Mouse (Mus musculus): ENCODE data around the gene Cd163l1. TPM values are rescaled to one million over a fixed set of nuclear protein-coding genes. Genes with fewer than 3 reads are reported as not detected.

The Cd163l1 gene
- total RNA-seq (2023), result not detected

DNA sequence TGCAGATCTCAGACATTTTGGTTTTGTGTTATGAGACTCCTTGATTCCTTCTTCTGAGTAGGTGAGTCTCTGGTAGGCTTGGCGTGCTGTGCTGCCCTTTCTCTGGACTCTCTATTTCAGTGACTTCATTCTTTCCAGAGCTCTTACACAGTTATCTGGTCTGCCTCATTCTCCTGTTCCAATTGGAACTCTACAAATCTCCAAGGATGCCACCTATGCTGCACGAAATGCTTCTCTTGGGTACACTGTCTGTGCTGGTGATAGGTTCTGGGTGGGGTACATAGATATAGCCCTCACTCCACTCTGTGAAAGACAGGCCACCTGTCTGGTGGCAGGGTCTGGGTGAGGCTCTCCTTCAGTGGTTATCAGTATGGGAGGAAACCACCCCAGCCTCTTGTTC, at the start of gene Cd163l1:
TSS of gene Cd163l1 (plus strand) at position 301 of the 400 bp plus-strand sequence.

DNA sequence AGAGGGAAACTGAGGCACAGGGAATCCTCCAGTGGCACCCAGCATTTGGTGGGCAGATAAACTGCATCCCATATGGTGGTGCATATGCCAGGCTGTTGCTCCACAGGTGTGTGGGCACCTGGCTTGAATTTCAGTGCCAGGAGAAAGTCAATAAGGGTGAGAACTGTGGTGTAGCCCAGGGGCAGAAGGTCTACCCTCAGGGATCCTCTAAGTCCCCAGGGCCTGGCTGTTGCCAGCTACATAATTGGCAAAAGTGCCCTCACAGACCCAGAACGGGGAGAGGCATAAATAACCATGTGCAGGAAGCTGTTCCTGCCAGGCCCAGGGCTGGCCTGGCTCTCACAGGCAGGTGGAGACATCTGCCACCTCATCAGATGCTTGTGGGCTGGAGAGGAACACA, 45.1 kb upstream of the Cd163l1 start, which contains the start of gene Olfr523:
TSS of gene Olfr523 (plus strand) at position 282 of the 400 bp plus-strand sequence.

DNA sequence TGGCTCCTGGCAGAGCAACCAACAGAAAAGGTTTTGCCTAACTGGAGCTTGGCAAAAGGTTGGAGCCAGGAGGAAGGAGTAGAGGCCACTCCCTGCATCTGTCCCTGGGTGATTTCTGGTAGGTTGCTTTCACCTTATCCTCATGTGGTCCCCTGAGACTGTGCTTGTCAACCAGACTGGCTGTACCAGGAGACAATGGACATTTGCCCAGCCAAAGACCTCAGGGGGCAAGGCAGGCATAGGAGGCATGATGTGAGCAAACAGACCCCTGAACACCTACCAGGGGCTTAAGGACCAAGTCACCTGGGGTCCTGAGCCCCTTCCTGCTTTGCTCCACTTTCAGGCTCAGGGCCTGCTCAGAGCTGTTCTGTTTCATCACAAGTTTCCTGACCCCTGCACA, 12.2 kb upstream of the Cd163l1 start, which contains the start of gene Olfr524:
TSS of gene Olfr524 (minus strand) at position 101 of the 400 bp plus-strand sequence.

GRCm38 (mm10) chr7:140247216-140247615, 29.1 kb downstream of the Cd163l1 start, which contains the start of gene 5830411N06Rik:
5830411N06Rik (plus strand) TSS chr7:140247284.

Other genes with a start within 250 kb of the Cd163l1 start
- gene 6430531B16Rik, start 239.5 kb upstream of the Cd163l1 start, total RNA-seq (2023), result 1 to 10 TPM; 5.6 to 7.0 TPM
- gene Adam8, start 225.7 kb upstream of the Cd163l1 start, total RNA-seq (2023), result 100 to 1,000 TPM; 883 to 884 TPM
- gene Zfp511, start 181.9 kb upstream of the Cd163l1 start, total RNA-seq (2023), result 10 to 100 TPM; 15.7 to 17.0 TPM
- 10 to 100 TPM; 23.3 to 28.3 TPM for gene Tubgcp2, start 181.6 kb upstream of the Cd163l1 start, total RNA-seq (2023)
- not detected for gene Msx3, start 169.2 kb upstream of the Cd163l1 start, total RNA-seq (2023)
- not detected for gene Caly, start 135.7 kb upstream of the Cd163l1 start, total RNA-seq (2023)
- not detected for gene Prap1, start 124.9 kb upstream of the Cd163l1 start, total RNA-seq (2023)
- gene Fuom, start 115.8 kb upstream of the Cd163l1 start, total RNA-seq (2023), result 1 to 10 TPM; 5.9 to 8.1 TPM
- gene Paox, start 102.5 kb upstream of the Cd163l1 start, total RNA-seq (2023), result 10 to 100 TPM in 1 of 2 experiments, 1 to 10 TPM in 1; 7.2 to 13.3 TPM
- gene Echs1, start 101.8 kb upstream of the Cd163l1 start, total RNA-seq (2023), result 10 to 100 TPM; 29.6 to 38.5 TPM
- gene Mtg1, start 80.7 kb upstream of the Cd163l1 start, total RNA-seq (2023), result 1 to 10 TPM; 5.6 to 6.4 TPM
- gene Sprn, start 63.4 kb upstream of the Cd163l1 start, total RNA-seq (2023), result not detected
- gene Olfr522, start 53.5 kb upstream of the Cd163l1 start, total RNA-seq (2023), result not detected
- not detected for gene Olfr523, start 45.0 kb upstream of the Cd163l1 start, total RNA-seq (2023)
- not detected for gene Olfr524, start 12.3 kb upstream of the Cd163l1 start, total RNA-seq (2023)
- under 1 TPM in 1 of 2 experiments, not detected in 1; 0.11 TPM for gene 5830411N06Rik, start 29.0 kb downstream of the Cd163l1 start, total RNA-seq (2023)
- not detected for gene Olfr525, start 102.6 kb downstream of the Cd163l1 start, total RNA-seq (2023)
- gene Olfr527, start 115.8 kb downstream of the Cd163l1 start, total RNA-seq (2023), result not detected
- not detected for gene Olfr60, start 143.4 kb downstream of the Cd163l1 start, total RNA-seq (2023)
- gene Olfr530, start 158.1 kb downstream of the Cd163l1 start, total RNA-seq (2023), result not detected
- not detected for gene Olfr531, start 184.7 kb downstream of the Cd163l1 start, total RNA-seq (2023)
- gene Olfr532, start 203.4 kb downstream of the Cd163l1 start, total RNA-seq (2023), result not detected
- gene Olfr533, start 245.1 kb downstream of the Cd163l1 start, total RNA-seq (2023), result not detected

Data from neutrophil, adult 59 days (primary cell).